Mouse (Mus musculus) E14TG2a.4 (cell line): Measurements from ENCODE around the gene Ikbip.

Experiments
- H3K27me3 ChIP-seq: 2 replicates; pipeline ENCODE4 v1.6.1; 2014; ENCODE audit warnings: low read length, control low read depth; ENCODE audit not compliant: insufficient read depth
- H3K36me3 ChIP-seq: 2 replicates; pipeline ENCODE4 v1.6.1; 2014; ENCODE audit warnings: low read length, control low read depth; ENCODE audit not compliant: insufficient read depth
- H3K4me1 ChIP-seq: replicated peaks from 2 replicates; pipeline ENCODE4 v1.6.1; 2014; ENCODE audit warnings: low read depth, low read length, control low read depth
- H3K4me3 ChIP-seq: replicated peaks from 2 replicates; pipeline ENCODE4 v1.5.1; 2014; ENCODE audit warnings: mild to moderate bottlenecking, low read length
- H3K9me3 ChIP-seq: 2 replicates; pipeline ENCODE4 v1.6.1; 2014; ENCODE audit warnings: low read length, control low read depth
- CTCF ChIP-seq: conservative IDR thresholded peaks from 2 replicates; pipeline ENCODE4 v1.5.1; 2014; ENCODE audit warnings: low read length
- NANOG ChIP-seq: IDR thresholded peaks from 2 replicates; pipeline ENCODE4 v1.6.1; 2014; ENCODE audit warnings: borderline replicate concordance, low read length, mixed read lengths
- POU5F1 ChIP-seq: IDR thresholded peaks from 2 replicates; pipeline ENCODE4 v1.6.1; 2014; ENCODE audit warnings: low read length, borderline replicate concordance

The Ikbip gene

GRCm38 (mm10) chr10:91139148-91139766 lies 56.5 kb downstream of the Ikbip start:
- TF ChIP-seq POU5F1 (no peak), NANOG (no peak), CTCF (no peak)
- Histone ChIP-seq H3K4me1 (peaks cover 44% of the 10 kb centered on the region), H3K9me3 (no peaks in the 10 kb centered on the region), H3K4me3 (no peak overlapping the region), H3K27me3 (no peaks in the 10 kb centered on the region), H3K36me3 (no peaks in the 10 kb centered on the region)

GRCm38 (mm10) chr10:91141564-91141963 lies 58.8 kb downstream of the Ikbip start:
- Histone ChIP-seq H3K27me3 (no peaks in the 10 kb centered on the region), H3K9me3 (no peaks in the 10 kb centered on the region), H3K4me1 (peaks cover 48% of the 10 kb centered on the region), H3K36me3 (peaks cover 17% of the 10 kb centered on the region), H3K4me3 (no peak overlapping the region)
- TF ChIP-seq CTCF (peak; percentile 64), POU5F1 (no peak)

- no peaks in the 10 kb centered on the region for H3K27me3 ChIP-seq
- TF ChIP-seq CTCF, result 0 out of 2 replicates have a peak, but pooled peaks have one; percentile 4
- TF ChIP-seq POU5F1, result no peak
- H3K4me3 ChIP-seq, result no peak overlapping the region
- H3K9me3 ChIP-seq, result no peaks in the 10 kb centered on the region
- H3K4me1 ChIP-seq, result peaks cover 41% of the 10 kb centered on the region
- peaks cover 26% of the 10 kb centered on the region for H3K36me3 ChIP-seq
Observed at GRCm38 (mm10) chr10:91142654-91143191, 60.0 kb downstream of the Ikbip start.

GRCm38 (mm10) chr10:91143313-91144230 lies 60.8 kb downstream of the Ikbip start:
- Histone ChIP-seq H3K9me3 (no peaks in the 10 kb centered on the region), H3K27me3 (no peaks in the 10 kb centered on the region), H3K4me3 (no peak overlapping the region), H3K4me1 (peaks cover 34% of the 10 kb centered on the region), H3K36me3 (peaks cover 35% of the 10 kb centered on the region)
- no peak for TF ChIP-seq NANOG
- TF ChIP-seq POU5F1, result no peak
- TF ChIP-seq CTCF, result peak; percentile 33

GRCm38 (mm10) chr10:91145413-91145812 lies 62.7 kb downstream of the Ikbip start:
- Histone ChIP-seq H3K36me3 (peaks cover 53% of the 10 kb centered on the region), H3K4me3 (no peak overlapping the region), H3K27me3 (no peaks in the 10 kb centered on the region)

More at GRCm38 (mm10) chr10:91145413-91145812, 62.7 kb downstream of the Ikbip start:
- TF ChIP-seq CTCF (no peak), NANOG (no peak)
- no peaks in the 10 kb centered on the region for H3K9me3 ChIP-seq
- peaks cover 32% of the 10 kb centered on the region for H3K4me1 ChIP-seq
